Mouse (Mus musculus): ENCODE measurements around the gene Aplp1. TPM values are rescaled to one million over a fixed set of nuclear protein-coding genes. Genes with fewer than 3 reads are reported as not detected.

Aplp1 gene
- polyA plus RNA-seq, 1 experiment from 2014 or later, result 61.3 TPM

DNA sequence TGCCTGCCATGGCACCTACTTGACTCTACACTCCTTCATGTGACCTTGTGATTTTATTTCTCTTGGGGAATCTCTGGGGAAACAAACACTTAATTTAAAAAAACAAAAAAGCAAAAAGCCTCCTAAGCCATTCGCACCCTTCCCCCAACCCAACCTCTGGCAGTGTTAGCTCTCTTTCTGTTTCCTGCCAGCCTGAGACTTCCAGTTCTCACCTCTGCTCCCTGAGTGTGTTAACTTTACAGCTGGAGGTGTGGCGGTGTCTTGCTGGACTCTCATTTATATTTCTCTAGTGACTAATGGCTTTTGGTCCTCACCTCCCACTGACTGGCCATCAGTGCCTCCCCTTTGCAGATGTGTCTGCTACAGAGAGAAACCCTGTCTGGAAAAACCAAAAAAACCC is 35.5 kb downstream of the Aplp1 start:
- Histone ChIP-seq H3K9ac (no peak overlapping the region), H3K4me3 (replicated peaks) (no peak overlapping the region), H3K4me1 (no peaks in the 10 kb centered on the region), H3K36me3 (no peaks in the 10 kb centered on the region), H3K27ac (replicated peaks) (no peak overlapping the region), H3K27me3 (no peaks in the 10 kb centered on the region), H3K4me2 (replicated peaks) (no peak overlapping the region), H3K9me3 (replicated peaks) (no peaks in the 10 kb centered on the region)
- no peak for ATAC-seq (ENCODE audit: insufficient number of reproducible peaks, low FRiP score, low TSS enrichment, low read depth)
- 84% methylated on average over 2 of the region's 2 CpGs for WGBS

DNA sequence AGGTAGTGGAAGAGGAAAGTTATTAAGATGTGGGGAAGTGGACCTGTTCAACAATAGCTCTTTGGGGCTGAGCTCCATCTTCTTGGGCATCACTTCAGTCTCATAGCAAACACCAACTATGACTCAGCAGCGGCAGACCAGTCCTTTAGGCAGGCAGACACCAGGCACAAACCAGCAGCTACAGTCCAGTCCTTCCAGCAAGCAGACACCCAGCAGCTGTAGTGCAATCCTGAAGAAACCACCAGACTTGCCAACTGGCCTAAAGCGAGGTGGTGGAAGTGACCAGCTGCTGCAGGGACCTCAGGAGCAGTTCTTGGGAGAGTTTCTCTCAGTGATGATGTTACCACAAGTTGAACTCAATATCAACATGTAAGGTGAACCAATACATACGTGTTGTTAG is 36.7 kb downstream of the Aplp1 start:
- Histone ChIP-seq H3K9me3 (replicated peaks) (no peaks in the 10 kb centered on the region), H3K27me3 (no peaks in the 10 kb centered on the region), H3K9ac (no peak overlapping the region), H3K36me3 (no peaks in the 10 kb centered on the region), H3K27ac (replicated peaks) (no peak overlapping the region), H3K4me1 (no peaks in the 10 kb centered on the region), H3K4me2 (replicated peaks) (no peak overlapping the region), H3K4me3 (replicated peaks) (no peak overlapping the region)
- no peak for ATAC-seq (ENCODE audit: insufficient number of reproducible peaks, low FRiP score, low TSS enrichment, low read depth)
- WGBS, result 71% methylated on average over 3 of the region's 3 CpGs

DNA sequence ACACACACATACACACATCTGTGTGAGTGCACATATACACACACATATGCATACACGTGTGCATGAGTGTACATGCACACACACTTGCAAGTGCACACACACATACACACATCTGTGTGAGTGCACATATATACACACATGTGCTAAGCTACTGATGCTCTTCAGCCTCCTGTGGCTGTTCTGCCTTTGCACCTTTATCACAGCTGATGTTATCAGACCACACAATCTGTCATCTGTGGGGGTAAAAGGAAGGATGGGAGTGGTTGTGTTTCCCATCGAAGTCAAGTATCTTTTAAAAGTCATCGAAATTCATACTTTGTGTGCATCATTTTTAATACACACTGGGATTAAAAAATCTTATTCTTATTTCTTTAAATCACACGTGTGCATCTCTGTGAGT is 43.0 kb downstream of the Aplp1 start:
- Histone ChIP-seq H3K4me3 (replicated peaks) (no peak overlapping the region), H3K9me3 (replicated peaks) (no peaks in the 10 kb centered on the region), H3K36me3 (no peaks in the 10 kb centered on the region), H3K4me1 (no peaks in the 10 kb centered on the region), H3K27ac (replicated peaks) (no peak overlapping the region), H3K4me2 (replicated peaks) (no peak overlapping the region), H3K27me3 (no peaks in the 10 kb centered on the region), H3K9ac (no peak overlapping the region)
- 71% methylated on average over 4 of the region's 4 CpGs for WGBS
- no peak for ATAC-seq (ENCODE audit: insufficient number of reproducible peaks, low FRiP score, low TSS enrichment, low read depth)

DNA sequence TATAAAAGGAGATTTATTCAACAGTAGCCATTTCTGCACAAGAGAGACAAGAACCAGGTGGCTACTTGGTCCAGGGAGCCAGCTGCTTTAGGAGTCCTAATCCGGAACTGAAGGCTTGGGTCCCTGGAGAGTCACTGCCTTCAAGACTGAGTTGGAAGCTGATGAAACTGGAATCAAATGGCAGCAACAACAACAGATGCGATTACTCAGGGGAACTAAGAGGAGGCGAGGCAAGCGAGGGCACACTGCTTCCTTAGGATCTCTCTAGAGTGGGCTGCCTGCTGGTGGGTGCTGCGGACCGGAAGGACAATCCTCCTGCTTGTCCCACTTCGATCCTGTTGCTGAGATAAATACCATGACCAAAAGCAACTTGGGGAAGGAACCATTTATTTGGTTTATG is 45.7 kb downstream of the Aplp1 start:
- Histone ChIP-seq H3K36me3 (no peaks in the 10 kb centered on the region), H3K27ac (replicated peaks) (no peak overlapping the region), H3K4me3 (replicated peaks) (no peak overlapping the region), H3K9ac (no peak overlapping the region), H3K9me3 (replicated peaks) (no peaks in the 10 kb centered on the region), H3K4me1 (no peaks in the 10 kb centered on the region), H3K4me2 (replicated peaks) (no peak overlapping the region), H3K27me3 (no peaks in the 10 kb centered on the region)
- 42% methylated on average over 7 of the region's 7 CpGs for WGBS
- no peak for ATAC-seq (ENCODE audit: insufficient number of reproducible peaks, low FRiP score, low TSS enrichment, low read depth)

DNA sequence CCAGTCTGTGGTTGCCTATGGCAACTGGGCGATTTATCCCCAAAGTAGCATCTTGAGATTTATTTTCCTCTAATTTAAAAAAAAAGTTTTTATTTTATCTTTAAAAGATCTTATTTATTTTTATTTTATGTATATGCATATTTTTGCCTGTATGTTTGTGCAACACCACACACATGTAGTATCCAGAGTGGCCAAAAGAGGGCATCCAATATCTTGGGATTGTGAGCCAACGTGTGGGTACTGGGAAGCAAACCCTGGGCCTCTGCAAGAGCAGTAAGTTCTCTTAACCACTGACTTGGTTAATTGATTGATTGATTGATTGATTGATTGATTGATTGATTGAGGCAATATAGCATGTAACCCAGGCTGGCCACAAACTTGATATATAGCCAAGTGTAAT is 50.5 kb downstream of the Aplp1 start:
- Histone ChIP-seq H3K9me3 (replicated peaks) (no peaks in the 10 kb centered on the region), H3K27ac (replicated peaks) (no peak overlapping the region), H3K4me2 (replicated peaks) (no peak overlapping the region), H3K4me3 (replicated peaks) (no peak overlapping the region), H3K9ac (no peak overlapping the region), H3K4me1 (no peaks in the 10 kb centered on the region), H3K27me3 (no peaks in the 10 kb centered on the region), H3K36me3 (no peaks in the 10 kb centered on the region)
- no peak for ATAC-seq (ENCODE audit: insufficient number of reproducible peaks, low FRiP score, low TSS enrichment, low read depth)
- WGBS, result 47% methylated on average over 2 of the region's 2 CpGs

DNA sequence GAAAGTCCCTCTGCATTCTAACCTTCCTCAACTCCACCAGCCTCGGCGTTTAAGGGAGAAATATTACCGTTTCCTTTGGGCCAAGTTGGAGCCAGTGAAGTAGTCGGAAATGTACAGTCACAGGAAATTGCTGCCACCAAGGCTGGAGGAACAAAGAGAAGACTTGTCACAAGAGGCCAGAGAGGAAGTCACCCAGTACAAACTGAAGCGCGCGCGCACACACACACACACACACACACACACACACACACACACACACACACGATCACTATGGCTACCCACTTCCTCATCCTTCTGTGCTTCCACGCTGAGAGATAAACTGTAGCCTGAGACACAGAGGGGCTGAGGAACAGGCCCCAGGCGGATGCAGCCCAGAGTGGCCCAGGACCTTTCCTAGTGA is 51.0 kb downstream of the Aplp1 start:
- no peaks in the 10 kb centered on the region for H3K36me3 ChIP-seq
- peak; percentile 43; the same call in 1 of the 2 replicates for ATAC-seq (ENCODE audit: insufficient number of reproducible peaks, low FRiP score, low TSS enrichment, low read depth)
- H3K27me3 ChIP-seq, result no peaks in the 10 kb centered on the region
- H3K27ac ChIP-seq (replicated peaks), result peak overlapping the region; percentile 60
- H3K4me1 ChIP-seq, result no peaks in the 10 kb centered on the region
- H3K4me3 ChIP-seq (replicated peaks), result no peak overlapping the region
- no peaks in the 10 kb centered on the region for H3K9me3 ChIP-seq (replicated peaks)
- 30% methylated on average over 11 of the region's 11 CpGs for WGBS
- H3K4me2 ChIP-seq (replicated peaks), result no peak overlapping the region
- no peak overlapping the region for H3K9ac ChIP-seq

DNA sequence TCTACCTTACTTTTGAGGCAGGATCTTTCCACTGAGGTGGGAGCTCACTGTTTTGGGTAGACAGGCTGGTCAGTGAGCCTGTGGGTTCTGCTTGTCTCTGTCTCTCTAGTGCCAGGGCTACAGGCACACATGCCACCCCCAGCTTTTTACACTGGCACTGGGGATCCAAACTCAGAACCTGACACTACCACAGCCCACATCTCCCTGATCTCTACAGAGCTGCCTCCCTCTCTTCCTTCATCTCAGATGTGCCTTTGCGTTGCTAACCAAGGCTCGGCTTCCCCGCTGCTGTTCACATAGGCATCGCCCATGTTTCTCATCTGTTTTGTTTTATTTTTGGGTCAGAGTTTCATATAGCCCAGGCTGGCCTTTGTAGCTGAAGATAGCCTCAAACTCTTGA is 51.7 kb downstream of the Aplp1 start:
- WGBS, result 71% methylated on average over 4 of the region's 4 CpGs
- no peak overlapping the region for H3K4me2 ChIP-seq (replicated peaks)
- peak overlapping the region; percentile 60 for H3K27ac ChIP-seq (replicated peaks)
- no peaks in the 10 kb centered on the region for H3K27me3 ChIP-seq
- no peaks in the 10 kb centered on the region for H3K9me3 ChIP-seq (replicated peaks)
- H3K4me1 ChIP-seq, result no peaks in the 10 kb centered on the region
- H3K9ac ChIP-seq, result no peak overlapping the region
- no peak for ATAC-seq (ENCODE audit: insufficient number of reproducible peaks, low FRiP score, low TSS enrichment, low read depth)
- no peaks in the 10 kb centered on the region for H3K36me3 ChIP-seq
- H3K4me3 ChIP-seq (replicated peaks), result no peak overlapping the region

DNA sequence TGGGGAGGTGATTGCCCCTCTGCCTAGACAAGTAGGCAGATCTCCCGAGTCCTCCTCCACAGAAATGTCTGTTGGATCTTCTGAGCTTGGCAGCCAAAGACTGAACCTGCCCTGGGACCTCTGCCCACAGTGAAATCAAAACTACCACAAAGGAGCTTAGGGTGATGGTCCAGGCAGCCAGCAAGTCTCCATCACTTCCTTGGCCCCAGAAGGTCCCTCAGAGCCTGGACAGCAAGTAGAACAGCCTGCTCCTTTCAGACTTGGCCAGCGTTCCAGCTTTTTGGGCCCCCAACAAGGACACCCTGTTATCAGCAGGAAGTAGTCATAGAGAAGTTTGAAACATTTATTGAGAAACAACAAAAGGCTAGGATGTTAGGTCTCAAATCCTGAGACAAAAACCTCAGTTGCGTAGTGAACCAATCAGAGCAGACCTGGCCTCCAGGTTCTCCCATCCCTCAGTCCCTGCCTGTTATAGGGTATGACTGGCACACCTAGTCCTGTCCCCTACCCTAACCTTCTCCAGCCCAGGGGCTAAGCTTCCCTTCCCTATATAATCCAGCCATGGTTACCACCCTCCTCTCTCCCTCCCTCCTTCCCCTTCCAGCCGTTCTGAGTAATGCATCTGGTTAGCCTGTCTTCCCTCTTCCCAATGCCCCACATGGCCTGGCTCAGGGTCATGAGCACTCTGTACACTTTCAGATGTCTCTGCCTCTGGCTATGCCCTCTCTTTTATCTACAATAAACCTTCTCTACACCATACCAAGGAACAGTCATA is 52.4 kb downstream of the Aplp1 start:
- no peak overlapping the region for H3K4me3 ChIP-seq (replicated peaks)
- no peak overlapping the region for H3K4me2 ChIP-seq (replicated peaks)
- H3K9ac ChIP-seq, result no peak overlapping the region
- H3K9me3 ChIP-seq (replicated peaks), result no peaks in the 10 kb centered on the region
- 63% methylated on average over 4 of the region's 4 CpGs for WGBS
- H3K36me3 ChIP-seq, result no peaks in the 10 kb centered on the region
- ATAC-seq (ENCODE audit: insufficient number of reproducible peaks, low FRiP score, low TSS enrichment, low read depth), result no peak
- H3K4me1 ChIP-seq, result no peaks in the 10 kb centered on the region
- H3K27ac ChIP-seq (replicated peaks), result no peak overlapping the region
- no peaks in the 10 kb centered on the region for H3K27me3 ChIP-seq

Other genes starting within 250 kb of the Aplp1 start
- gene Capns1, start 246.7 kb downstream of the Aplp1 start, polyA plus RNA-seq (2015; fragmentation: Nextera tagmentation; extraction: Ambion mirVana), result 111 and 113 TPM in 2 replicates
- gene Polr2i, start 213.6 kb downstream of the Aplp1 start, polyA plus RNA-seq (2015; fragmentation: Nextera tagmentation; extraction: Ambion mirVana), result 155 and 160 TPM in 2 replicates
- gene Tbcb, start 213.3 kb downstream of the Aplp1 start, polyA plus RNA-seq (2015; fragmentation: Nextera tagmentation; extraction: Ambion mirVana), result 172 and 177 TPM in 2 replicates
- 0.31 and 0.39 TPM in 2 replicates for gene Ovol3, start 209.8 kb downstream of the Aplp1 start, polyA plus RNA-seq (2015; fragmentation: Nextera tagmentation; extraction: Ambion mirVana)
- 0.34 and 0.49 TPM in 2 replicates for gene Thap8, start 165.4 kb downstream of the Aplp1 start, polyA plus RNA-seq (2015; fragmentation: Nextera tagmentation; extraction: Ambion mirVana)
- gene Wdr62, start 165.1 kb downstream of the Aplp1 start, polyA plus RNA-seq (2015; fragmentation: Nextera tagmentation; extraction: Ambion mirVana), result 6.7 and 8.6 TPM in 2 replicates
- 36.3 and 47.3 TPM in 2 replicates for gene Clip3, start 153.8 kb downstream of the Aplp1 start, polyA plus RNA-seq (2015; fragmentation: Nextera tagmentation; extraction: Ambion mirVana)
- 84.9 and 92.8 TPM in 2 replicates for gene Alkbh6, start 136.8 kb downstream of the Aplp1 start, polyA plus RNA-seq (2015; fragmentation: Nextera tagmentation; extraction: Ambion mirVana)
- gene Syne4, start 130.7 kb downstream of the Aplp1 start, polyA plus RNA-seq (2015; fragmentation: Nextera tagmentation; extraction: Ambion mirVana), result 30.5 and 36.9 TPM in 2 replicates
- gene E130208F15Rik, start 123.8 kb downstream of the Aplp1 start, polyA plus RNA-seq (2015; fragmentation: Nextera tagmentation; extraction: Ambion mirVana), result 0.60 and 1.9 TPM in 2 replicates
- gene Sdhaf1, start 121.6 kb downstream of the Aplp1 start, polyA plus RNA-seq (2015; fragmentation: Nextera tagmentation; extraction: Ambion mirVana), result 17.9 and 18.8 TPM in 2 replicates
- gene Lrfn3, start 82.8 kb downstream of the Aplp1 start, polyA plus RNA-seq (2015; fragmentation: Nextera tagmentation; extraction: Ambion mirVana), result 5.7 and 6.6 TPM in 2 replicates
- 95.4 and 103 TPM in 2 replicates for gene Tyrobp, start 31.8 kb downstream of the Aplp1 start, polyA plus RNA-seq (2015; fragmentation: Nextera tagmentation; extraction: Ambion mirVana)
- 2.2 and 2.4 TPM in 2 replicates for gene Hcst, start 25.7 kb downstream of the Aplp1 start, polyA plus RNA-seq (2015; fragmentation: Nextera tagmentation; extraction: Ambion mirVana)
- 1.7 and 1.8 TPM in 2 replicates for gene Nfkbid, start 23.8 kb downstream of the Aplp1 start, polyA plus RNA-seq (2015; fragmentation: Nextera tagmentation; extraction: Ambion mirVana)
- gene Kirrel2, start 12.2 kb upstream of the Aplp1 start, polyA plus RNA-seq (2015; fragmentation: Nextera tagmentation; extraction: Ambion mirVana), result 1.1 and 1.3 TPM in 2 replicates
- gene Nphs1, start 12.8 kb upstream of the Aplp1 start, polyA plus RNA-seq (2015; fragmentation: Nextera tagmentation; extraction: Ambion mirVana), result 0.17 TPM in 2 replicates
- gene Prodh2, start 48.1 kb upstream of the Aplp1 start, polyA plus RNA-seq (2015; fragmentation: Nextera tagmentation; extraction: Ambion mirVana), result not detected in 2 replicates
- gene Arhgap33, start 89.5 kb upstream of the Aplp1 start, polyA plus RNA-seq (2015; fragmentation: Nextera tagmentation; extraction: Ambion mirVana), result 12.2 and 16.2 TPM in 2 replicates
- gene Hspb6, start 106.6 kb upstream of the Aplp1 start, polyA plus RNA-seq (2015; fragmentation: Nextera tagmentation; extraction: Ambion mirVana), result 19.9 and 22.2 TPM in 2 replicates
- 11.6 and 17.6 TPM in 2 replicates for gene Proser3, start 106.8 kb upstream of the Aplp1 start, polyA plus RNA-seq (2015; fragmentation: Nextera tagmentation; extraction: Ambion mirVana)
- 45.6 and 46.8 TPM in 2 replicates for gene Lin37, start 114.3 kb upstream of the Aplp1 start, polyA plus RNA-seq (2015; fragmentation: Nextera tagmentation; extraction: Ambion mirVana)
- 83.7 and 86.6 TPM in 2 replicates for gene U2af1l4, start 117.8 kb upstream of the Aplp1 start, polyA plus RNA-seq (2015; fragmentation: Nextera tagmentation; extraction: Ambion mirVana)
- gene Gm49396, start 117.8 kb upstream of the Aplp1 start, polyA plus RNA-seq (2015; fragmentation: Nextera tagmentation; extraction: Ambion mirVana), result 11.0 and 15.0 TPM in 2 replicates
- gene Psenen, start 118.1 kb upstream of the Aplp1 start, polyA plus RNA-seq (2015; fragmentation: Nextera tagmentation; extraction: Ambion mirVana), result 136 and 140 TPM in 2 replicates
- gene Igflr1, start 119.9 kb upstream of the Aplp1 start, polyA plus RNA-seq (2015; fragmentation: Nextera tagmentation; extraction: Ambion mirVana), result 5.3 and 6.1 TPM in 2 replicates
- gene Kmt2b, start 143.2 kb upstream of the Aplp1 start, polyA plus RNA-seq (2015; fragmentation: Nextera tagmentation; extraction: Ambion mirVana), result 10.8 and 11.6 TPM in 2 replicates
- 1.5 and 1.8 TPM in 2 replicates for gene Zbtb32, start 153.4 kb upstream of the Aplp1 start, polyA plus RNA-seq (2015; fragmentation: Nextera tagmentation; extraction: Ambion mirVana)
- 0.54 and 0.75 TPM in 2 replicates for gene Upk1a, start 167.3 kb upstream of the Aplp1 start, polyA plus RNA-seq (2015; fragmentation: Nextera tagmentation; extraction: Ambion mirVana)
- 848 and 867 TPM in 2 replicates for gene Cox6b1, start 180.6 kb upstream of the Aplp1 start, polyA plus RNA-seq (2015; fragmentation: Nextera tagmentation; extraction: Ambion mirVana)
- not detected in 2 replicates for gene Etv2, start 190.3 kb upstream of the Aplp1 start, polyA plus RNA-seq (2015; fragmentation: Nextera tagmentation; extraction: Ambion mirVana)
- gene Rbm42, start 204.8 kb upstream of the Aplp1 start, polyA plus RNA-seq (2015; fragmentation: Nextera tagmentation; extraction: Ambion mirVana), result 126 and 129 TPM in 2 replicates
- gene Haus5, start 219.5 kb upstream of the Aplp1 start, polyA plus RNA-seq (2015; fragmentation: Nextera tagmentation; extraction: Ambion mirVana), result 37.8 and 41.2 TPM in 2 replicates
- gene Pmis2, start 226.1 kb upstream of the Aplp1 start, polyA plus RNA-seq (2015; fragmentation: Nextera tagmentation; extraction: Ambion mirVana), result not detected in 2 replicates